Comparison of ENCODE assay signal across 23 mouse cellular contexts in genomic region chr6:55770341-55770740, GRCm38 (mm10).
A peak's percentile ranks its signal among the peaks of the same experiment; 100 is the strongest.
DNase-seq lines count a peak whose midpoint lies in the region; ATAC-seq and TF ChIP-seq lines count a peak whose summit lies in the region.
"Had no signal": no experiment of that assay in that cellular context is flagged by ENCODE, and none has a peak within 500 bp of the region (broad histone marks: within the 10 kb centered on the region; RNA-seq: fewer than 3 reads in every experiment).

No protein-coding gene starts in this region.

- no peaks in the 10 kb centered on the region for H3K27me3 ChIP-seq in lung, embryonic 14.5 days (ENCODE audit: insufficient read depth, low read length)
- no peaks in the 10 kb centered on the region for H3K27me3 ChIP-seq in embryonic facial prominence, embryonic 14.5 days (replicated peaks; ENCODE audit: control insufficient read depth, insufficient read depth, low read length)
- H3K27me3 ChIP-seq: forebrain, embryonic 12.5 days; forebrain, embryonic 15.5 days; heart, embryonic 13.5 days; hindbrain, embryonic 12.5 days; hindbrain, embryonic 15.5 days had no signal

- H3K4me2 ChIP-seq in lung, embryonic 14.5 days = no peak overlapping the region
- H3K4me2 ChIP-seq in embryonic facial prominence, embryonic 14.5 days (ENCODE audit: low read depth, low read length) = no peak overlapping the region
- H3K4me2 ChIP-seq: forebrain, embryonic 12.5 days; forebrain, embryonic 15.5 days; heart, embryonic 13.5 days; hindbrain, embryonic 12.5 days; hindbrain, embryonic 15.5 days had no signal

- 39% methylated on average over 8 of the region's 8 CpGs for WGBS in lung, embryonic 14.5 days
- 46% methylated on average over 8 of the region's 8 CpGs for WGBS in embryonic facial prominence, embryonic 14.5 days

- intact Hi-C loops in heart, postnatal 25 days (cut with DNase I) = no loop called here

- H3K9ac ChIP-seq in lung, embryonic 14.5 days = no peak overlapping the region
- no peak overlapping the region for H3K9ac ChIP-seq in embryonic facial prominence, embryonic 14.5 days (ENCODE audit: low read depth, low read length)
- H3K9ac ChIP-seq: forebrain, embryonic 12.5 days; forebrain, embryonic 15.5 days; heart, embryonic 13.5 days; hindbrain, embryonic 12.5 days; hindbrain, embryonic 15.5 days had no signal

- ATAC-seq in lung, embryonic 14.5 days (ENCODE audit: insufficient read depth) = peak; percentile 41; the same call in 1 of the 2 replicates
- ATAC-seq in embryonic facial prominence, embryonic 14.5 days (ENCODE audit: low read depth) = no peak
- ATAC-seq: activated CD4-positive, CD25-positive, alpha-beta regulatory T cell, adult 4 months; CD4-positive, CD25-positive, alpha-beta regulatory T cell, adult 4 months; forebrain, embryonic 15.5 days had no signal

- H3K4me1 ChIP-seq in lung, embryonic 14.5 days (ENCODE audit: insufficient read depth) = no peaks in the 10 kb centered on the region
- H3K4me1 ChIP-seq in embryonic facial prominence, embryonic 14.5 days (ENCODE audit: control insufficient read depth, insufficient read depth, low read length) = no peaks in the 10 kb centered on the region; the same call in 1 of the 2 replicates
- H3K4me1 ChIP-seq: forebrain, embryonic 12.5 days; forebrain, embryonic 15.5 days; heart, embryonic 10.5 days; heart, embryonic 13.5 days; hindbrain, embryonic 12.5 days; hindbrain, embryonic 15.5 days had no signal

- TF ChIP-seq CTCF in lung, embryonic 14.5 days (IDR thresholded peaks at IDR 0.05; ENCODE audit: low read depth) = no peak

- H3K4me3 ChIP-seq in lung, embryonic 14.5 days (ENCODE audit: low read depth, low read length) = no peak overlapping the region
- H3K4me3 ChIP-seq in embryonic facial prominence, embryonic 14.5 days (ENCODE audit: low read depth, low read length) = no peak overlapping the region
- H3K4me3 ChIP-seq: erythroblast, embryonic 14.5 days; forebrain, embryonic 12.5 days; forebrain, embryonic 15.5 days; heart, adult 2 months; heart, embryonic 10.5 days; heart, embryonic 13.5 days; hindbrain, embryonic 12.5 days; hindbrain, embryonic 15.5 days had no signal

- DNase-seq in heart, adult 11 months = peak; percentile 61
- DNase-seq in heart, postnatal 25 days (ENCODE audit: low spot score) = no peak
- DNase-seq in lung, embryonic 14.5 days = peak; percentile 16
- no peak for DNase-seq in lung, postnatal 36 days
- DNase-seq in ZHBTc4 (ENCODE audit: low read depth, low spot score) = peak; percentile 10
- peak; percentile 7 for DNase-seq in embryonic facial prominence, embryonic 14.5 days (ENCODE audit: low spot score)
- DNase-seq: adrenal gland, adult 8-10 months; adrenal gland, postnatal 25 days; cerebellum, adult 18-20 months; cerebellum, adult 9-10 months; cerebellum, postnatal 14 days; gastrocnemius, postnatal 25 days; heart, adult 2 months; heart, postnatal 14 days had no signal

- H3K27ac ChIP-seq in lung, embryonic 14.5 days (ENCODE audit: low read depth) = no peak overlapping the region
- H3K27ac ChIP-seq in embryonic facial prominence, embryonic 14.5 days (replicated peaks; ENCODE audit: low read depth, low read length) = no peak overlapping the region
- H3K27ac ChIP-seq: forebrain, embryonic 12.5 days; forebrain, embryonic 15.5 days; heart, adult 2 months; heart, embryonic 10.5 days; heart, embryonic 13.5 days; hindbrain, embryonic 12.5 days; hindbrain, embryonic 15.5 days had no signal

- H3K9me3 ChIP-seq in lung, embryonic 14.5 days (ENCODE audit: low read depth, low read length) = no peaks in the 10 kb centered on the region
- H3K9me3 ChIP-seq in embryonic facial prominence, embryonic 14.5 days (ENCODE audit: control insufficient read depth, low read length) = no peaks in the 10 kb centered on the region
- H3K9me3 ChIP-seq: forebrain, embryonic 12.5 days; forebrain, embryonic 15.5 days; heart, embryonic 10.5 days; heart, embryonic 13.5 days; hindbrain, embryonic 12.5 days; hindbrain, embryonic 15.5 days had no signal

- no peaks in the 10 kb centered on the region for H3K36me3 ChIP-seq in lung, embryonic 14.5 days (ENCODE audit: insufficient read depth)
- H3K36me3 ChIP-seq in embryonic facial prominence, embryonic 14.5 days (ENCODE audit: control insufficient read depth, insufficient read depth, low read length) = no peaks in the 10 kb centered on the region
- H3K36me3 ChIP-seq: forebrain, embryonic 12.5 days; forebrain, embryonic 15.5 days; heart, embryonic 10.5 days; heart, embryonic 13.5 days; hindbrain, embryonic 12.5 days; hindbrain, embryonic 15.5 days had no signal

Comparison
In these comparisons a context has a peak if more than half of its experiments do, and no peak if none do; other contexts are left out.
1. DNase-seq: peak in heart, adult 11 months (single experiment), lung, embryonic 14.5 days (single experiment), ZHBTc4 (single experiment) and embryonic facial prominence, embryonic 14.5 days (single experiment); none in heart, postnatal 25 days (single experiment) and lung, postnatal 36 days (single experiment).